Mouse (Mus musculus): Measurements from ENCODE around the gene Ahnak. TPM values are rescaled to one million over a fixed set of nuclear protein-coding genes. Genes with fewer than 3 reads are reported as not detected.

Ahnak gene
- total and polyA plus RNA-seq, 3 experiments, result 1.2 to 2.2 TPM; not detected in 1

DNA sequence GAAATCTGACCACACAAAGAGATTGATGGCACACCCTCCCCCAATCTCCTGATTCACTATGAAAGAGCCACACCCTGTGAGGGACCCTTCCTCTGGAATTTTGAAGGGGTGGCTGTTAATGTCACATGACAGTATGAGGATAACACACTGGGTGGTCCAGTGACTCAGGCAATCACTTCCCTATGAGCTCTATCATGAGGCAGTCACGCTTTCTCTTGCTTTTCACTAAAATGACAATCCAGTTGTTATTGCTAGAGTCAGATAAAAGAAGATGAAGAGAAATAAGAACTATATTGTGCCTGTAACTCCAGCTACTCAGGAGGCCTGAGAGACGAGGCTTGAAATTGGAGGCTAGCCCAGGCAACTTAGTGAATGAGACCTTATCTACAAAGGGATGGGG, 86.5 kb downstream of the Ahnak start:
- Histone ChIP-seq H3K4me1 (ENCODE audit: control insufficient read depth in 1 of 2, insufficient read depth in 2 of 2, low read length in 2 of 2) (peaks cover 14 to 45% of the 10 kb centered on the region in 2 experiments), H3K36me3 (ENCODE audit: control insufficient read depth in 1 of 2, insufficient read depth in 2 of 2, low read length in 2 of 2) (peaks cover 0 to 27% of the 10 kb centered on the region in 2 experiments; a peak in 2 of 4 replicates), H3K4me3 (ENCODE audit: control insufficient read depth in 1 of 2, insufficient read depth in 1 of 2, low read depth in 2 of 2, low read length in 2 of 2) (no peak overlapping the region), H3K79me2 (ENCODE audit: control insufficient read depth, insufficient read depth, low read length, poor library complexity) (no peaks in the 10 kb centered on the region), H3K27me3 (ENCODE audit: control insufficient read depth in 1 of 2, insufficient read depth in 2 of 2, low read length in 2 of 2) (no peaks in the 10 kb centered on the region), H3K27ac (ENCODE audit: control insufficient read depth, low read depth, low read length) (peak overlapping the region; percentile 14), H3K9me3 (replicated peaks; ENCODE audit: insufficient read depth, low read length) (no peaks in the 10 kb centered on the region), H3K9ac (ENCODE audit: control insufficient read depth, low read depth, low read length, poor library complexity, severe bottlenecking) (no peak overlapping the region)
- peak; percentile 59 for DNase-seq (ENCODE audit: low read depth, low spot score)
- no peak for TF ChIP-seq ZC3H11A (IDR thresholded peaks at IDR 0.05; ENCODE audit: low read depth, low read length)
- peak; percentile 39; the same call in 1 of the 2 replicates for TF ChIP-seq ETS1 (IDR thresholded peaks at IDR 0.05; ENCODE audit: low read depth, low read length)
- no peak for TF ChIP-seq USF2 (IDR thresholded peaks at IDR 0.05; ENCODE audit: borderline replicate concordance in 1 of 2, insufficient read depth in 1 of 2, low read depth in 1 of 2, low read length in 2 of 2)
- TF ChIP-seq JUND (IDR thresholded peaks at IDR 0.05; ENCODE audit: low read depth, low read length), result no peak
- TF ChIP-seq HCFC1 (IDR thresholded peaks at IDR 0.05; ENCODE audit: low read depth, low read length), result no peak
- TF ChIP-seq POLR2AphosphoS2 (IDR thresholded peaks at IDR 0.05; ENCODE audit: low read length), result no peak
- no peak for TF ChIP-seq MYC (IDR thresholded peaks at IDR 0.05; ENCODE audit: low read depth, low read length)
- no peak for TF ChIP-seq NELFE (IDR thresholded peaks at IDR 0.05; ENCODE audit: low read depth, low read length)
- no peak for TF ChIP-seq NRF1 (IDR thresholded peaks at IDR 0.05; ENCODE audit: insufficient read depth, low read depth, low read length, poor library complexity, severe bottlenecking)
- TF ChIP-seq GATA1 (IDR thresholded peaks at IDR 0.05; ENCODE audit: low read depth, low read length), result peak; percentile 53
- no peak; the same call in 1 of the 2 replicates for TF ChIP-seq TAL1 (IDR thresholded peaks at IDR 0.05; ENCODE audit: low read length)
- no peak for TF ChIP-seq GABPA (IDR thresholded peaks at IDR 0.05; ENCODE audit: low read depth, low read length)
- TF ChIP-seq USF1 (IDR thresholded peaks at IDR 0.05; ENCODE audit: low read depth, low read length), result peak; percentile 64

DNA sequence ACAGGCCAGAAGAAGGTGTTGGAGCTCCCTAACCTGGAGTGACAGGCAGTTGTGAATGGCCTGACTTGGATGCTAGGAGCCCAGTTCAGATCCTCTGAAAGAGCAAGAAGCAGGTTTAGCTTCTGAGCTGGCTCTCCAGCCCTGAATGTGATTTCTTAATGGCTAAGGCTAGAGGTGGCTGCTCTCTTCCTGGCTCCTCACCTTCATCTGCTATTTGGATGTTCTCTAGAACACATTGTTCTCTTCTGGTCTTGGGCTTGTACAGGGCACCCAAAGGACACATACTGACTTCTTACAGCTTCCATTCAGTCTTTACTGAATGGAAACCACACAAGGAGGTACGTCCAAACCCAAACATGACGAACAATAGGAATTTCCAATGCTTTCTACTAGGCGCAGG, 87.0 kb downstream of the Ahnak start:
- Histone ChIP-seq H3K79me2 (ENCODE audit: control insufficient read depth, insufficient read depth, low read length, poor library complexity) (no peaks in the 10 kb centered on the region), H3K4me3 (ENCODE audit: control insufficient read depth in 1 of 2, insufficient read depth in 1 of 2, low read depth in 2 of 2, low read length in 2 of 2) (no peak overlapping the region), H3K27ac (ENCODE audit: control insufficient read depth, low read depth, low read length) (peak overlapping the region; percentile 14), H3K9ac (ENCODE audit: control insufficient read depth, low read depth, low read length, poor library complexity, severe bottlenecking) (no peak overlapping the region), H3K4me1 (ENCODE audit: control insufficient read depth in 1 of 2, insufficient read depth in 2 of 2, low read length in 2 of 2) (peaks cover 10 to 40% of the 10 kb centered on the region in 2 experiments), H3K9me3 (replicated peaks; ENCODE audit: insufficient read depth, low read length) (no peaks in the 10 kb centered on the region), H3K27me3 (ENCODE audit: control insufficient read depth in 1 of 2, insufficient read depth in 2 of 2, low read length in 2 of 2) (no peaks in the 10 kb centered on the region), H3K36me3 (ENCODE audit: control insufficient read depth in 1 of 2, insufficient read depth in 2 of 2, low read length in 2 of 2) (peaks cover 0 to 22% of the 10 kb centered on the region in 2 experiments; a peak in 2 of 4 replicates)
- no peak for TF ChIP-seq KAT2A (conservative IDR thresholded peaks at IDR 0.05; ENCODE audit: low read depth, low read length)
- no peak for TF ChIP-seq ETS1 (IDR thresholded peaks at IDR 0.05; ENCODE audit: low read depth, low read length)
- TF ChIP-seq CHD1 (IDR thresholded peaks at IDR 0.05; ENCODE audit: low read depth, low read length), result no peak
- no peak for TF ChIP-seq ZC3H11A (IDR thresholded peaks at IDR 0.05; ENCODE audit: low read depth, low read length)
- no peak for TF ChIP-seq TBP (IDR thresholded peaks at IDR 0.05; ENCODE audit: low read depth, low read length)
- no peak for TF ChIP-seq GABPA (IDR thresholded peaks at IDR 0.05; ENCODE audit: low read depth, low read length)
- TF ChIP-seq RCOR1 (IDR thresholded peaks at IDR 0.05; ENCODE audit: low read depth, low read length), result no peak
- TF ChIP-seq ZNF384 (IDR thresholded peaks at IDR 0.05; ENCODE audit: low read depth, low read length), result no peak
- TF ChIP-seq SIN3A (IDR thresholded peaks at IDR 0.05; ENCODE audit: low read length), result no peak
- TF ChIP-seq TCF12 (IDR thresholded peaks at IDR 0.05; ENCODE audit: low read depth, low read length), result no peak
- no peak for TF ChIP-seq MYB (IDR thresholded peaks at IDR 0.05; ENCODE audit: low read depth, low read length)
- no peak for TF ChIP-seq NRF1 (IDR thresholded peaks at IDR 0.05; ENCODE audit: insufficient read depth, low read depth, low read length, poor library complexity, severe bottlenecking)
- TF ChIP-seq SMC3 (IDR thresholded peaks at IDR 0.05; ENCODE audit: low read depth, low read length), result no peak
- DNase-seq (ENCODE audit: low read depth, low spot score), result no peak

Data from MEL (cell line).